Mouse (Mus musculus): ENCODE data around the gene Ttc9c. TPM values are rescaled to one million over a fixed set of nuclear protein-coding genes. Genes with fewer than 3 reads are reported as not detected.
A peak's percentile ranks its signal among the peaks of the same experiment; 100 is the strongest.

Ttc9c gene
- polyA plus RNA-seq, 1 experiment from 2014 or later = 50.6 TPM

GRCm38 (mm10) chr19:8798947-8799315 is 20.2 kb downstream of the Ttc9c start:
- Histone ChIP-seq H3K27me3 (ENCODE audit: control insufficient read depth, insufficient read depth, low read length) (no peaks in the 10 kb centered on the region), H3K4me2 (ENCODE audit: low read depth) (peak overlapping the region; percentile 2; the same call in 1 of the 2 replicates), H3K4me1 (ENCODE audit: control insufficient read depth, insufficient read depth, low read length) (peaks cover 13% of the 10 kb centered on the region), H3K36me3 (ENCODE audit: control insufficient read depth, insufficient read depth, low read length) (peaks cover 3% of the 10 kb centered on the region), H3K9ac (ENCODE audit: low read length) (no peak overlapping the region), H3K4me3 (ENCODE audit: low read depth, low read length) (no peak overlapping the region), H3K9me3 (ENCODE audit: control insufficient read depth, low read length) (no peaks in the 10 kb centered on the region), H3K27ac (ENCODE audit: low read depth, low read length) (no peak overlapping the region)
- DNase-seq (ENCODE audit: low spot score) = no peak
- no peak for ATAC-seq (ENCODE audit: insufficient read depth, low FRiP score, low TSS enrichment)

DNA sequence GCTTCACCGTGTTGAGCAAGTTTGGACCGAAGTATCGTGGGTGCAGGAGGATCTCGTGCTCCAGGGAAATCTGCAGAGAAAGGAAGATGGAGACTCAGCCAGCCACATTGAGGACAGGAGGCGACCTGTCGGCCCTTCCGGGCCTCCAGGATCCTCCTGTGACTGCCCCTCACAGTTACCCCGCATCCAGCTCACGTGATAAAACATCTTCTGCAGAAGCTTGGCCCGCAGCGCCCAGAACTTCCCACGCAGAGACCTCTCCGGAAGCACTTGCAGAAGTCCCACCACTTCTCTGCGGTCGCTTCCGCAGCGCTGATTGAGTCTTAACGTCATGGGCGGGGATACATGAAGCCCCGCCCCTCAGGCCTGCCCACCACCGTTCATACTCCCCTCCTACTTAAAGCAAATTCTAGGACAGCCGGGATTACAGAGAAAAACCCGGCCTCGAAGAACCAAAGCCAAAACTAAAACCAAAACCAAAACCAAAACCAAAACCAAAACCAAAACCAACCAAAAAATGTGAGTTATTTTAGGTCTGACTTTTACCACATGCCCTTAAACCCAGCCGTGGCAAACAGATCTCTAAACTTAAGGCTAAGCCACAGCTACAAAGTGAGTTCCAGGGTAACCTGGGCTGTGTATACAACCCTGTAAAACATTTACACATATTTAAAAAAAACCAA is 20.7 kb downstream of the Ttc9c start, which contains the start of gene Polr2g:
Gene Polr2g, minus strand, starts transcription at position 314 of the 683 bp plus-strand sequence.
- Histone ChIP-seq H3K9me3 (ENCODE audit: control insufficient read depth, low read length) (no peaks in the 10 kb centered on the region), H3K27ac (ENCODE audit: low read depth, low read length) (no peak within 1 kb of the TSS), H3K27me3 (ENCODE audit: control insufficient read depth, insufficient read depth, low read length) (no peaks in the 10 kb centered on the region), H3K36me3 (ENCODE audit: control insufficient read depth, insufficient read depth, low read length) (peaks cover 8% of the 10 kb centered on the region), H3K4me3 (ENCODE audit: low read depth, low read length) (peak within 1 kb of the TSS; percentile 71), H3K9ac (ENCODE audit: low read length) (peak within 1 kb of the TSS; percentile 74), H3K4me2 (ENCODE audit: low read depth) (peak within 1 kb of the TSS; percentile 87), H3K4me1 (ENCODE audit: control insufficient read depth, insufficient read depth, low read length) (peaks cover 13% of the 10 kb centered on the region)
- DNase-seq (ENCODE audit: low spot score) (peak; percentile 94), ATAC-seq (ENCODE audit: insufficient read depth, low FRiP score, low TSS enrichment) (peak; percentile 68)
- WGBS = 2% methylated on average over 25 of the region's 25 CpGs

- DNase-seq (ENCODE audit: low spot score) (no peak), ATAC-seq (ENCODE audit: insufficient read depth, low FRiP score, low TSS enrichment) (no peak)
- peaks cover 12% of the 10 kb centered on the region for H3K36me3 ChIP-seq (ENCODE audit: control insufficient read depth, insufficient read depth, low read length)
- no peak overlapping the region for H3K27ac ChIP-seq (ENCODE audit: low read depth, low read length)
- 83% methylated on average over 7 of the region's 7 CpGs for WGBS
- no peaks in the 10 kb centered on the region for H3K27me3 ChIP-seq (ENCODE audit: control insufficient read depth, insufficient read depth, low read length)
- H3K9ac ChIP-seq (ENCODE audit: low read length) = no peak overlapping the region
- H3K9me3 ChIP-seq (ENCODE audit: control insufficient read depth, low read length) = no peaks in the 10 kb centered on the region
- H3K4me3 ChIP-seq (ENCODE audit: low read depth, low read length) = no peak overlapping the region
- peaks cover 5% of the 10 kb centered on the region; the same call in 1 of the 2 replicates for H3K4me1 ChIP-seq (ENCODE audit: control insufficient read depth, insufficient read depth, low read length)
- H3K4me2 ChIP-seq (ENCODE audit: low read depth) = no peak overlapping the region
These were observed 29.0 kb downstream of the Ttc9c start for GRCm38 (mm10) chr19:8790171-8790570.

GRCm38 (mm10) chr19:8789171-8789570 is 30.0 kb downstream of the Ttc9c start:
- Histone ChIP-seq H3K4me1 (ENCODE audit: control insufficient read depth, insufficient read depth, low read length) (peaks cover 5% of the 10 kb centered on the region; the same call in 1 of the 2 replicates), H3K27ac (ENCODE audit: low read depth, low read length) (no peak overlapping the region), H3K4me2 (ENCODE audit: low read depth) (no peak overlapping the region), H3K27me3 (ENCODE audit: control insufficient read depth, insufficient read depth, low read length) (no peaks in the 10 kb centered on the region), H3K9me3 (ENCODE audit: control insufficient read depth, low read length) (no peaks in the 10 kb centered on the region), H3K36me3 (ENCODE audit: control insufficient read depth, insufficient read depth, low read length) (peaks cover 12% of the 10 kb centered on the region), H3K4me3 (ENCODE audit: low read depth, low read length) (no peak overlapping the region), H3K9ac (ENCODE audit: low read length) (no peak overlapping the region)
- no peak for DNase-seq (ENCODE audit: low spot score)
- 63% methylated on average over 1 of the region's 1 CpGs for WGBS
- no peak for ATAC-seq (ENCODE audit: insufficient read depth, low FRiP score, low TSS enrichment)

DNA sequence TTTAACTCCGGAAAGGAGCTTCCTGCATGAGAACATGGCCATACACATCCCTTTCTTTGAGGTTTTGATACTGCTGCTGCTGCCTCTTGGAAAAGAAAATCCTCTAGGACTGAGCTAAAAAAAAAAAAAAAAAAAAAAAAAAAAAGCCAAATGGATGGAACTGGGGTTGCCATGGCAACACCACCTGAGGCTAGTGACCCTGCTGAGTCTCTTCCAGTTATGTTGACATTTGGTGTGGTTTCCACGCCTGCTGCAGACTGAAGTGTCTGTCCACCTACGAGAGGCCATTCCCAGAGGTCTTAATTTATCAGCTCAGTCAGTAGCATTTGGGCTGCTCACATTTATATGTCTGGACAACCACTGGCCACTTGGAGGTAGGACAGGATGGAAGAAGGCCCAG is 30.6 kb downstream of the Ttc9c start:
- H3K4me3 ChIP-seq (ENCODE audit: low read depth, low read length) = no peak overlapping the region
- H3K27me3 ChIP-seq (ENCODE audit: control insufficient read depth, insufficient read depth, low read length) = no peaks in the 10 kb centered on the region
- H3K4me1 ChIP-seq (ENCODE audit: control insufficient read depth, insufficient read depth, low read length) = peaks cover 5% of the 10 kb centered on the region; the same call in 1 of the 2 replicates
- WGBS = 13% methylated on average over 3 of the region's 3 CpGs
- no peak overlapping the region for H3K4me2 ChIP-seq (ENCODE audit: low read depth)
- H3K9ac ChIP-seq (ENCODE audit: low read length) = no peak overlapping the region
- H3K36me3 ChIP-seq (ENCODE audit: control insufficient read depth, insufficient read depth, low read length) = peaks cover 5% of the 10 kb centered on the region
- ATAC-seq (ENCODE audit: insufficient read depth, low FRiP score, low TSS enrichment) (no peak), DNase-seq (ENCODE audit: low spot score) (peak; percentile 19)
- H3K27ac ChIP-seq (ENCODE audit: low read depth, low read length) = no peak overlapping the region
- H3K9me3 ChIP-seq (ENCODE audit: control insufficient read depth, low read length) = no peaks in the 10 kb centered on the region

DNA sequence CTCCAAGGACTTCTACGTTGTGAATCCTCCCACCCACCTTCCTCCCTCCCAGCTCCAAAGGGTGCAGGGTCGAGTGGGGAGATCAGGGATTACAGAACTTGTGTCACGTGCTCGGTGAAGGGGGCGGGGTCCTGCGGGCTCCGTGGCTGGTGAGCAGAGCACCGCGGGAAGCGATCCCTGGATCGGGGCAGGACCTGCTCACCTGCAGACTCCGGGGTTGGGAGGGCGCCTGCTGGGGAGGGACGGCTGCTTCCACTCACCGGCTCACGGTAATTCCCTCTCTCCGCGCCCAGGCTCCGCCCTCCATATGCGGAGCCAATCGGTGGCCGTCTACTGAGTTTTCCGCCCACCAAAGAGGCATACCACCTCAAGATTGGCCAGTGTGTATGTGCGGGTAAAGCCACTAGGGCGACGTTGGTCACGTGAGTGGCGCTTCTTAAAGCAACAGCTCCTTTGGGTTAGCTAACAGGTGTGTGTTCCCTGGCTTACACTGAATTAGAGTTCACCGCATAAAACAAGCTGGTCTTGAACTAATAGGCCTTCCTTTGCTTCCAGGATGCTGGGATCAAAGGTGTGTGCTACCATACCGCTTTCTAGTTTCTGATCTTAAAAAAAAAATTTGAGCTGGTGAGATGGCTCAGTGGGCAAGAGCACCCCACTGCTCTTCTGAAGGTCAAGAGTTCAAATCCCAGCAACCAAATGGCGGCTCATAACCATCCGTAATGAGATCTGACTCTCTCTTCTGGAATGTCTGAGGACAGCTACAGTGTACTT is 32.9 kb downstream of the Ttc9c start, which contains the start of gene Taf6l:
Gene Taf6l, minus strand, starts transcription at position 410 of the 774 bp plus-strand sequence.
- Histone ChIP-seq H3K9me3 (ENCODE audit: control insufficient read depth, low read length) (no peaks in the 10 kb centered on the region), H3K9ac (ENCODE audit: low read length) (peak within 1 kb of the TSS; percentile 73), H3K27ac (ENCODE audit: low read depth, low read length) (no peak within 1 kb of the TSS; the same call in 1 of the 2 replicates), H3K27me3 (ENCODE audit: control insufficient read depth, insufficient read depth, low read length) (no peaks in the 10 kb centered on the region), H3K4me3 (ENCODE audit: low read depth, low read length) (peak within 1 kb of the TSS; percentile 84), H3K4me1 (ENCODE audit: control insufficient read depth, insufficient read depth, low read length) (peaks cover 5% of the 10 kb centered on the region; the same call in 1 of the 2 replicates), H3K4me2 (ENCODE audit: low read depth) (peak within 1 kb of the TSS; percentile 73), H3K36me3 (ENCODE audit: control insufficient read depth, insufficient read depth, low read length) (peaks cover 9% of the 10 kb centered on the region)
- peak; percentile 100 for ATAC-seq (ENCODE audit: insufficient read depth, low FRiP score, low TSS enrichment)
- under 1% methylated on average over 32 of the region's 32 CpGs for WGBS
- peak; percentile 91 for DNase-seq (ENCODE audit: low spot score)

DNA sequence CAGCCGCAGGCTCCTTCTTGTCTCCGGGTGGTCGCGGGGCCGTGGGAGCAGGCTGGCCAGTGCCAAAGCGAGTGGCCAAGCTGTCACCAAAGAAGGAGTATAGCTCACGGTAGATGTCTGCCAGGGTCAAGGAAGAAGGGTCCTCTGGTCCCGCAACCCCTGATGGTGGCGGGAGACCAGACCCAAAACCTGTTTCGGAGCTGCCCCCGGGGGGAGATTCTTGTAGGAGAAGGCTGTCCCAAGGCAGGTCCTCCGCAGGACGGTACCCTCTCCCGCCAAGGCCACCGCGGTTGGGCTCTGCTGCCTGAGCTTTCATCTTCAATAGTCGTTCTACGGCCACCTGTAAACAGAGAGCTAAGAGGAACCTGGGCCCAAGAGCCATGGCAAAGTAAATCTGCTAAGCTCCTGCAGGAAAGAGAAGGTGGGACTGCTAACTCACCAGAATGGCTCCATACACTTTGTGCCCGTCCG is 44.1 kb downstream of the Ttc9c start:
- WGBS = 6% methylated on average over 20 of the region's 20 CpGs
- Histone ChIP-seq H3K27ac (ENCODE audit: low read depth, low read length) (peak overlapping the region; percentile 98), H3K9me3 (ENCODE audit: control insufficient read depth, low read length) (no peaks in the 10 kb centered on the region), H3K4me1 (ENCODE audit: control insufficient read depth, insufficient read depth, low read length) (peaks cover 15% of the 10 kb centered on the region), H3K4me2 (ENCODE audit: low read depth) (peak overlapping the region; percentile 99), H3K36me3 (ENCODE audit: control insufficient read depth, insufficient read depth, low read length) (peaks cover 8% of the 10 kb centered on the region), H3K27me3 (ENCODE audit: control insufficient read depth, insufficient read depth, low read length) (no peaks in the 10 kb centered on the region), H3K9ac (ENCODE audit: low read length) (peak overlapping the region; percentile 90), H3K4me3 (ENCODE audit: low read depth, low read length) (peak overlapping the region; percentile 74)
- DNase-seq (ENCODE audit: low spot score) (no peak), ATAC-seq (ENCODE audit: insufficient read depth, low FRiP score, low TSS enrichment) (peak; percentile 51)

DNA sequence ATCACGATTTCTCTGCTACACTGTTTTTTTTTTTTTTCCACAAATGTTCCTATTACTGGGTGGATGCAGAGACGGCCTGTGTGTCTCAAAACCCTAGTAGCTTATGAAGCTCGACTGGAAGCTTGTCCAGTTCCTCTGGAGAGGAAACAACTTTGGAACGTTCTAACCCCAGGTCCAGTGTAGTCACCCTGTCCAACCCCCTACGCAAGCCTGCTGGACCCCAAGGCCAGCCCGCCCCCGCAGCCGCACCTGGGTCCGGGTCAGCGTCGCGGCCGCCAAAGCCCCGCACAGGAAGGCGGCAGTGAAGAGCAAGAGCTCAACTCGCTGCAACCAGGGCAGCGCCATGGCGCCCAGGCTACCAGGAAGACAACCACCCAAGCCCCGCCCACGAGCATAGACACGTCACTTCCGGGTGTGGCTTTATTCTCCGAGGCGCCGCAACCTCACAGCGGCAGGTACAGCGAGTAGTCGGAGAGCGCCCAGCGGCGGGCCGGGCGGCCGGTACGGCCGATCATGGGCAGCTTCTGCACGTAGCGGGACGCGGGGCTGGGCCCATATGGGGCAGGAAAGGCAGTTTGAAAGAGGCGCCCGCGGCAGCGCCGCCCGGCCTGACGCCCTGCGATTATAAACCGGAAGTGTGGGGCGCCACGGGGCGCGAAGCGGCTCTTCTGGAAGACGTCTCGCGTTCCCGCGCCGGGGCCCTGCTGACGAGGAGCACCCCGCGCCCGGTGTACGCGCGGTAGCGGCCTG is 44.9 kb downstream of the Ttc9c start, which contains the start of gene Tmem179b:
Gene Tmem179b, minus strand, starts transcription at position 382 of the 750 bp plus-strand sequence.
- Histone ChIP-seq H3K27ac (ENCODE audit: low read depth, low read length) (peak within 1 kb of the TSS; percentile 98), H3K36me3 (ENCODE audit: control insufficient read depth, insufficient read depth, low read length) (peaks cover 8% of the 10 kb centered on the region), H3K9me3 (ENCODE audit: control insufficient read depth, low read length) (no peaks in the 10 kb centered on the region), H3K27me3 (ENCODE audit: control insufficient read depth, insufficient read depth, low read length) (no peaks in the 10 kb centered on the region), H3K9ac (ENCODE audit: low read length) (peak within 1 kb of the TSS; percentile 90), H3K4me1 (ENCODE audit: control insufficient read depth, insufficient read depth, low read length) (peaks cover 15% of the 10 kb centered on the region), H3K4me2 (ENCODE audit: low read depth) (peak within 1 kb of the TSS; percentile 99), H3K4me3 (ENCODE audit: low read depth, low read length) (peak within 1 kb of the TSS; percentile 74)
- ATAC-seq (ENCODE audit: insufficient read depth, low FRiP score, low TSS enrichment) (peak; percentile 95), DNase-seq (ENCODE audit: low spot score) (peak; percentile 96)
- WGBS = under 1% methylated on average over 68 of the region's 68 CpGs

Data from neural tube, embryonic 11.5 days (tissue).